Mouse (Mus musculus): ENCODE results near the gene Hmx1. TPM values are rescaled to one million over a fixed set of nuclear protein-coding genes. Genes with fewer than 3 reads are reported as not detected.

Hmx1 gene
- total RNA-seq, 2 experiments from 2014 or later, result not detected

DNA sequence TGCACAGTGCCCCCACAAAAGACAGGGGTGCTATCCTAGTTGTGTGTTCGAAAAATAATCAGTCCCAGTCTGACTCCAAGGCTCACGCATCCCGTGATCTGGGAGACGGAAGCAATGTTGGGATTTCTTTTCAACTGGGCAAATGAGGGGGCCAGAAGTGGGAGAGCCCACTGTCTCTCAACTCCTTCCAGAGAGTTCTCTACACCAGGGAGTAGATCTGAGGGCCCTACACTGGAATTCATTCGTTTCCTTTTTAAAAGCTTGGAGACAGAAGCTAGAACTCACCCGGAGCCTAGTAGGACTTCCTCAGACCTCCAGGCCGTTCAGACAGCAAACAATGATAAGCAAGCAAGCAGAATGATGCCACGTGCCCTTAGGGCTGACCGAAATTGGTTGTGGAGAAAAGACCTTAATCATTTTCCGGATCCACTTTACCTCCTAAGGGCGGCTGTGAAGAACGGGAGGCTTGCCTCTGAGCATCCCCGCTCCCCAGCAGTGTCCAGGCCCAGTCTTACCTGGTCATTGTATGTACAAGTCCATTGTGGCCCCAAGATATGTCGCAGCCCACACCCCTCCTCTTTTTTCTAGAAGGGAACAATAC, 9.5 kb downstream of the Hmx1 start:
- no peak for DNase-seq

GRCm38 (mm10) chr5:35399061-35399460, 10.2 kb downstream of the Hmx1 start:
- no peak for DNase-seq

DNA sequence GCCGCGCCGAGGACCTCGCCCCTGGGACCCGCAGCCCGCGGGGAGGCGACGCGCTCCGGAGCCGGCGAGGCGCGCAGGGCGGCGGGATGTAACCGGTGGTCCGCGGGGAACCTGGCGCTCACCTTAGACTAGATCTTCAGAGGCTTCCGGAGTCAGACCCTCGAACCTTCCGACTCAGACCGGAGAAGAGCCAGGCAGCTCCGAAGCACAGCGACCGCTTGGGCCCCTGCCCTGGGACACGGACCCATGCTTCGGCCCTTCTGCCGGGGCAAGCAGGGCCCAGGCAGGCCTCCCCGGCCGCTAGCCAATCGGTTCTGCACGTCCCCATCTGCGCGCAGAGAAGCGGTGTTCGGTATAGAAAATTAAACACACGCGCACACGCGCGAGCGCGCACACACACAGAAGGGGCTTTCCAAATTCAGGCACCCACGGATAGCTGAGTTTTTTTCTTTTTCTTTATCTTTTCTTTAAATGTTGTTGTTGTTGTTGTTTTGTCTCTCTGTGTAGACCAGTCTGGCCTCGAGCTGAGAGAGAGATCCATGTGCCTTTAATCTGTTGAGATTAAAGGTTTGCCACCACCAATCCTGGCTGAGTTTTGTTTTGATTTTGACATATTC, 10.9 kb downstream of the Hmx1 start:
- no peak for DNase-seq

- no peak for DNase-seq
Measured at GRCm38 (mm10) chr5:35401240-35401639, 12.3 kb downstream of the Hmx1 start.

DNA sequence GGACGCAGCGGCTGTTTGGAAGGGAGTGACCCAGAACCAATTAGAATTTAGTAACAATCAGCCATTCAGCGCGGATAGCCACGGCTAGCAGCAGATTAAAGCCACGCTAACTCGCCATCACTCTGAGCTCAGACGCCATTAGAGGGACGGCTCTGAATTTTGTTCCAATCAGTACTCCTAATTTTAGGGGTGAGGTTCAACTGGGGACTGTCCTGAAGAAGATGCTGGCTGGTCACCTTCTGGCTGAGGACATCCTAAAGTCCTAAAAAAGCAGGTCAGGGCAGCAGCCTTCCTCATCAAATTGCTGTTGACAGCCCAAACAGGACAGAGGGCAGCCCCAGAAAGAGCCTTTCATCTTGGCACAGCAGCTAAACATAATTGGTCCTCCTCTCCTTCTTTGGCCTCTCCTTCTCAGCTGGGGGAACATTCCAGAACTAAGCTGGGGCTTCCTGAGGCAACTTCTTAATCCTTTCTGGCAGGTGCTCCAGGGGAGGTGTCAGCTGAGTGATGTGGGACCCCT, 18.6 kb downstream of the Hmx1 start:
- no peak for DNase-seq

GRCm38 (mm10) chr5:35411028-35411427, 22.1 kb downstream of the Hmx1 start:
- DNase-seq, result no peak

DNA sequence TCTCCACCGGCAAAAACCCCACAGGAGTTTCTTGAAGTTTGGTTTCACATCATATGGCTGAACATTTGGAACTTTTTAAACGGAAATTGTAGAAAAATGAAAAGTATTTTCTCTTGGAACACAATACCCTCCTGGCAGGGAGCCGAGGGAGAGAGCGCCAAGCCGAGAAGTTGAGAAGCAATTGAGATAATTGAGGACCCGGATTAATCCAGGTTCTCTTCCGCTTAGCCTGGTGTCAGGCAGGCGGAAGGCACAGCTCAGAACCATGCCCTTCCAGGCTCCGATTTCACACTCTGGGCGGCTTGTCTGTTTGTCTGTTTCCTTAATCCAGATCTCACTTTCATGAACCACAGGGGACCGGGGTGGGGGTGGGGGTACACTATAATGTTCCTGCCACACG, 23.9 kb downstream of the Hmx1 start:
- no peak for DNase-seq

GRCm38 (mm10) chr5:35417707-35418106, 28.8 kb downstream of the Hmx1 start:
- no peak for DNase-seq

GRCm38 (mm10) chr5:35421622-35422021, 32.7 kb downstream of the Hmx1 start:
- DNase-seq, result no peak

DNA sequence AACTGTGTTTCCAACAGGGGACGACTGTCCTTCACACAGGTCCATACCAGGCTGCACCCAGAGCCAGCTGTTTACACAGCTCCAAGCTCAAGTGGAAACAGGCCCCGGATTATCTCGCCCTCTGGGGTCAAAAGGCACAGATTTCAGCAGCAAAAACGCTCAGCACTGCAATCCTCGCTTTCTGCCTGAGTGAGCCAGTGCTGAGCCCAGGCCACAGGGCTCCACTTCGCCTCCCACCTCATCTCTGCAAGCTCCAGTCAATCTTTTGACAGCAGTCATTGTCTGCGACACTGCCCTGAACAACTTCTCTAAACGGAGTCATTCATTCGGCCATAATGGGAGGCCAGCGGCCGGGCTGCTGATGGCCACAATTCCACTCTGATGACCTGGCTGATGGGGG, 36.3 kb downstream of the Hmx1 start:
- no peak for DNase-seq

GRCm38 (mm10) chr5:35427901-35428300, 39.0 kb downstream of the Hmx1 start:
- DNase-seq, result no peak

DNA sequence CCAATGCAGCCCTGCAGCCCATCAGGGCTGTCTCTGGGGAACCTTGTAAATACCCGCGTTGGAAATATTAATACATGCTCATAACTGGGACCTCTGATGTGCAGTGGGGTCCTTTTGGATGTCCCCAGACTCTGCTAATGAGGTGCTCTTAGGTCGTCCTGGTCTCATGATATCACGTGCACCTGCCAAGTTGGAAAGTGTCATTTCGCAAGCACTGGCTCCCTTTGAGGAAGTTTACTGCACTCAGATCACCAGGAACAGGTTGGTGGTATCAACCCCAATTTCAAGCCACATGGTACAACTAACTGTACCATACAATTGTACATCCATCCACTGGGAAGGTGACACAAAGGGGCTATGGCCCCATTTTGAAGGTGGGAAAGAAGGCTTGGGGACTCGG, 39.5 kb downstream of the Hmx1 start:
- no peak for DNase-seq

- no peak for DNase-seq
Measured at GRCm38 (mm10) chr5:35432098-35432497, 43.2 kb downstream of the Hmx1 start.

- DNase-seq, result no peak
Measured at GRCm38 (mm10) chr5:35434038-35434437, 45.1 kb downstream of the Hmx1 start.

DNA sequence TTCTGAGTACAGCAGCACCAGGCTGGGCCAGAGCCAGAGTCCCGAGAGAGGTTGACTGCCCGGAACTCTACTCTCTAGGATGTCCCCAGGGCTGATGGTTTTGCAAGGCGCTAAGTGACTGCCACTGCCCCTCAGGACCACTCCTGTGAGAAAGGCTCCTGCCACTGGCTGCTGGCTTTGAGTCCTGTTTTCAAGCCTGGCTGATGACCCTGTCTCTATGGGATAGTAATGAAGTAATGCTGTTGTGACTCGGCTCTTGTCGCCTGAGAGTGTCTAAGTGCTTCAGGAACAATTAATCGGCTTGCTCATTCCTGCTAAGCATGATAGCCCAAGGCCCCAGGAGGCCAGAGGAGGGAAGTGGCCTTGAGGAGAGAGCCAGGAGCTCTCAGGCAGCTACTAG, 45.8 kb downstream of the Hmx1 start:
- DNase-seq, result peak in 1 of 2 experiments; percentile 3

DNA sequence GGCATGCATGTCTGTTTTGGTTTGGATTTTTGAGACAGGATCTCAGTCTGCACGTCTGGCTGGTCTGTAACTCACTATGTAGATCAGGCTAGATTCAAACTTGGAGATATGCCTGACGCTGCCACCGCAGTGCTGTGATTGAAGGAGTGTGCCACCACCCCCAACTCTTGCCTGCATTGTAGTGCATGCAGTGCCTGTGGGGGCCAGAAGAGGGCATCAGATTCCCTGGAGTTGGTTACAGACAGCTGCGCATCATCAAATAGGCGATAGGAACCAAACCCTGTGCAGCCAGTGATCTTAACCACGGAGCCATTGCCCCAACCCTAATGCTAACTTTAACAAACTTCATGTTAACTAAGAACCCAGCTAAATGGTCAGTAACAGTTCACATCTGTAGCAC, 49.9 kb downstream of the Hmx1 start:
- no peak for DNase-seq

GRCm38 (mm10) chr5:35440459-35440858, 51.6 kb downstream of the Hmx1 start:
- no peak for DNase-seq

DNA sequence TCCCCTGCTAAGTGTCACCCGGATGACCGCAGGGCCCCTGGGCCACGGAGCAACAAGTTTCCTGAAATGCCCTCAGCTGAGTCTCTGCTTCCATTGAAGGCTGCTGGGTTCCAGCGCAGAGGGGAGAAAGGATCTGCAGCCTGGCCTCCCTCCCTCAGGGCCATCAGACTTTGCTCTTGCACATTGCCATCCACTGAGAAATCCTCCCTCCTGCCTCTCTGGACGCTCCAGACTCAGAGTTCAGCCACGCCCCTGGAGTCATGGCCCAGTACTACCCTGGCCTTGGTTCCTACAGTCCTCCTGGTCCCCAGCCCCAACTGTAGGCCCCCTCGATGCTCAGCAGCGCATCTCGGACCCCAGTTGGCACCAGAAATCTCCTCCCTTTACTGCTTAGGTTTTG, 52.5 kb downstream of the Hmx1 start:
- no peak for DNase-seq

DNA sequence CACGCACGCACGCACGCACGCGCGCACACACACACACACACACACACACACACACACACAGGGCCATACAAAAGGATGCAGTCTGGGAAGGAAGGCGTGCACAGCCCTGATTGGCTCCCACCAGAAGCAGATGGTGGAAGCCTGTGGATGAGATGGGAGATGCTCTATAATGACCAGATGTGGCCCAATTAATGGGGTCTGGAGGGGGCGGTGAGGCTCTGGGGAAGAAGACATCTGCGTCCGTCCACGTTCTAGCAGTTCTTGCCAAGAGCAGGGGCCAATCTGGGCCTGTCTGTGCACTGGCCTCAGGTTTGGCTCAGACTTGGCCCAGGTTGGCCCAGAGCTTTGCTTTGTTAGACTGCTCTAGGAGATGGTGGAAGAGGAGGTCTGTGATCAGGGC, 55.8 kb downstream of the Hmx1 start:
- DNase-seq, result no peak

- no peak for DNase-seq
Measured at GRCm38 (mm10) chr5:35447656-35448443, 58.9 kb downstream of the Hmx1 start.

All from heart, adult 18-20 months (tissue).